Mouse (Mus musculus) neural tube, embryonic 15.5 days (tissue): ENCODE measurements around the gene Mrpl46. TPM values are rescaled to one million over a fixed set of nuclear protein-coding genes. Genes with fewer than 3 reads are reported as not detected.

Source experiments
- ATAC-seq: fragments of 200-750 bp; cut with Nextera tagmentation; 2 replicates; pipeline ENCODE4 v1.8.0; 2017; ENCODE audit warnings: mild to moderate bottlenecking, moderate TSS enrichment, moderate library complexity; ENCODE audit not compliant: low FRiP score
- H3K27ac ChIP-seq: fragments of 300-500 bp; sonication (generic); replicated peaks from 2 replicates; pipeline ENCODE4 v1.5.1; 2015; ENCODE audit warnings: mild to moderate bottlenecking, inconsistent platforms
- H3K27me3 ChIP-seq: fragments of 300-500 bp; sonication (generic); replicated peaks from 2 replicates; pipeline ENCODE4 v1.6.1; 2015; ENCODE audit warnings: inconsistent platforms
- H3K36me3 ChIP-seq: fragments of 300-500 bp; sonication (generic); 2 replicates; pipeline ENCODE4 v1.6.1; 2015; ENCODE audit warnings: inconsistent platforms
- H3K4me1 ChIP-seq: fragments of 300-500 bp; sonication (generic); 2 replicates; pipeline ENCODE4 v1.6.1; 2015; ENCODE audit warnings: inconsistent platforms
- H3K4me2 ChIP-seq: fragments of 300-500 bp; sonication (generic); 2 replicates; pipeline ENCODE4 v1.6.1; 2015; ENCODE audit warnings: inconsistent platforms, mild to moderate bottlenecking, moderate library complexity
- H3K4me3 ChIP-seq: fragments of 300-500 bp; sonication (generic); replicated peaks from 2 replicates; pipeline ENCODE4 v1.5.1; 2015; ENCODE audit warnings: mild to moderate bottlenecking, inconsistent platforms
- H3K9ac ChIP-seq: fragments of 300-500 bp; sonication (generic); replicated peaks from 2 replicates; pipeline ENCODE4 v1.6.1; 2015; ENCODE audit warnings: mild to moderate bottlenecking, inconsistent platforms
- H3K9me3 ChIP-seq: fragments of 300-500 bp; sonication (generic); replicated peaks from 2 replicates; pipeline ENCODE4 v1.6.1; 2016; ENCODE audit warnings: inconsistent platforms
- WGBS: fragments of 180-500 bp; shearing (Covaris S2); methylation state at CpG from one replicate; pipeline ENCODE4 v1.1.7; 2015; ENCODE audit warnings: mixed read lengths; 5-methylcytosine and 5-hydroxymethylcytosine counted together
- polyA plus RNA-seq: library from polyadenylated mRNA; unstranded; fragments of >200 nt; fragmentation: Nextera tagmentation; extraction: Ambion mirVana; gene quantifications from 2 replicates; pipeline ENCODE4 v1.2.1, GENCODE M21; 2015

Mrpl46 gene
- polyA plus RNA-seq, 1 experiment from 2014 or later: 60.5 TPM

- peaks cover 3% of the 10 kb centered on the region for H3K4me1 ChIP-seq
- H3K4me3 ChIP-seq: no peak overlapping the region
- no peaks in the 10 kb centered on the region for H3K36me3 ChIP-seq
- H3K27me3 ChIP-seq: 0 out of 2 replicates have a peak, but pooled peaks cover 3% of the 10 kb centered on the region
- 23% methylated on average over 18 of the region's 18 CpGs for WGBS
- ATAC-seq: peak; percentile 79
- H3K9me3 ChIP-seq: no peaks in the 10 kb centered on the region
- no peak overlapping the region for H3K9ac ChIP-seq
- no peak overlapping the region for H3K27ac ChIP-seq
- H3K4me2 ChIP-seq: peak overlapping the region; percentile 42
Measured at GRCm38 (mm10) chr7:78766019-78766683, 17.2 kb downstream of the Mrpl46 start.

GRCm38 (mm10) chr7:78765215-78765631 is 18.1 kb downstream of the Mrpl46 start:
- 82% methylated on average over 5 of the region's 5 CpGs for WGBS
- peaks cover 3% of the 10 kb centered on the region for H3K4me1 ChIP-seq
- no peaks in the 10 kb centered on the region for H3K36me3 ChIP-seq
- ATAC-seq: no peak
- 0 out of 2 replicates have a peak, but pooled peaks cover 3% of the 10 kb centered on the region for H3K27me3 ChIP-seq
- no peaks in the 10 kb centered on the region for H3K9me3 ChIP-seq
- H3K9ac ChIP-seq: no peak overlapping the region
- H3K4me3 ChIP-seq: no peak overlapping the region
- no peak overlapping the region for H3K4me2 ChIP-seq
- no peak overlapping the region for H3K27ac ChIP-seq

GRCm38 (mm10) chr7:78763801-78764200 is 19.5 kb downstream of the Mrpl46 start:
- no peaks in the 10 kb centered on the region for H3K9me3 ChIP-seq
- no peak overlapping the region for H3K4me3 ChIP-seq
- ATAC-seq: no peak
- no peak overlapping the region for H3K9ac ChIP-seq
- 92% methylated on average over 3 of the region's 3 CpGs for WGBS
- no peak overlapping the region for H3K27ac ChIP-seq
- H3K4me1 ChIP-seq: peaks cover 3% of the 10 kb centered on the region
- H3K27me3 ChIP-seq: 0 out of 2 replicates have a peak, but pooled peaks cover 3% of the 10 kb centered on the region
- no peaks in the 10 kb centered on the region for H3K36me3 ChIP-seq
- no peak overlapping the region for H3K4me2 ChIP-seq

DNA sequence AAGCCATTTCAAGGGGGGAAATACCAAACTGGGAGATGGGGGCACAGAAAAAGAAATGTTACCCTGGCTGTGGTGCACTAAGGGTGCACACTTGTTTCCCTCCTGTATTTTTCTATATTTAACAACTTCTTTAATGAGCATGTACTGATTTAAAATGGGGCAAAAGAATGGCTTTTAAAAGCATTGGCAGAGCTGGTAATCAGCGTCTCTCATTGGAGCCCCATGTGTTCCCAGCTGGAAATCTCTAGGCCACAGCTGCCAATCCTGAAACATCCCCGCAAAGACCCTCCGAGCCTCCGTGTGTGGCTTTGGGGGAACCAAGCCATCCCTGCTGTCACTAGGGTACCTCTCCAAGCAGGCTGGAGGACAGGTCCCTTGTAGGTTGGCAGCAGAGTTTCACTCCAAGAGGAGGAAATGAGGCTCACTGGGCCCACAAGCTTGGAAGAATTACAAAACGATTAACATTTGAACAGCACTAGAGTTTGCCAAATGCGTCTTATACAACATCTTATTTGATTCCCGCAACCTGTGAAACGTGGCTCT is 28.8 kb downstream of the Mrpl46 start:
- ATAC-seq: no peak
- Histone ChIP-seq H3K9ac (no peak overlapping the region), H3K27ac (no peak overlapping the region), H3K4me2 (no peak overlapping the region), H3K27me3 (no peaks in the 10 kb centered on the region; the same call in 1 of the 2 replicates), H3K9me3 (no peaks in the 10 kb centered on the region), H3K36me3 (no peaks in the 10 kb centered on the region), H3K4me1 (0 out of 2 replicates have a peak, but pooled peaks cover 3% of the 10 kb centered on the region), H3K4me3 (no peak overlapping the region)
- WGBS: 50% methylated on average over 8 of the region's 8 CpGs

DNA sequence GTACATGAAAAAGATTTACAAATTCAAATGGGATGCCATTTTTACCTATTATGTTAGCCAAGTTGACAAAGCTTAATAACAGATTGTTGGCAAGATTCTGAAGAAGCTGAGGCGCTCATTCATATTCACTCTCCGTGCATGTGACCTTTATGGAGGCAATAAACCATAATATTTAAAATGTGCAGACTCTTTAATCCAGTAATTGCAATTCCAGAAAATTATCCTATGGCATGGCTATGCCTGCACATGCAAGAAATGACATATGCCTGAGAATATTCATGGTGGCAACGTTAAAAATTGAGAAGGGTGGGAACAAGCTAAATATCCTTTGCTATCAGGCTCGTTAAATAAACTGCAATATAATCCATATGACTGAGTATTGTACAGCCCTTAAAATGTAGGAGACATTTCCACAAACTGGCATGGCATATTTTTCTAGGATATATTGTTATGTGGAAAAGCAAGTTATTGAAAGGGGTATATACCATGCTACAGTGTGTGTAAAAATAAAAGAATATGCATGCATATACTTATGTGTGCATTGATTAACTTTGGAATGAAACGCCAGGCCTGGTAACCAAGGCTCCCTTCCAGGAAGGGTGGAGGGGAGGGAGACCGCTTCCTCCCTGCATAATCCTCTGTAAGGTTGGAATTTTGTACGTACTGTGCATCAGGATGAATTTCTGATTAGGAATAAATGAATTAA is 29.4 kb downstream of the Mrpl46 start:
- H3K27ac ChIP-seq: no peak overlapping the region
- no peaks in the 10 kb centered on the region; the same call in 1 of the 2 replicates for H3K27me3 ChIP-seq
- ATAC-seq: no peak
- H3K9ac ChIP-seq: no peak overlapping the region
- H3K9me3 ChIP-seq: no peaks in the 10 kb centered on the region
- H3K4me2 ChIP-seq: no peak overlapping the region
- no peak overlapping the region for H3K4me3 ChIP-seq
- 0 out of 2 replicates have a peak, but pooled peaks cover 3% of the 10 kb centered on the region for H3K4me1 ChIP-seq
- WGBS: 72% methylated on average over 7 of the region's 7 CpGs
- H3K36me3 ChIP-seq: no peaks in the 10 kb centered on the region

DNA sequence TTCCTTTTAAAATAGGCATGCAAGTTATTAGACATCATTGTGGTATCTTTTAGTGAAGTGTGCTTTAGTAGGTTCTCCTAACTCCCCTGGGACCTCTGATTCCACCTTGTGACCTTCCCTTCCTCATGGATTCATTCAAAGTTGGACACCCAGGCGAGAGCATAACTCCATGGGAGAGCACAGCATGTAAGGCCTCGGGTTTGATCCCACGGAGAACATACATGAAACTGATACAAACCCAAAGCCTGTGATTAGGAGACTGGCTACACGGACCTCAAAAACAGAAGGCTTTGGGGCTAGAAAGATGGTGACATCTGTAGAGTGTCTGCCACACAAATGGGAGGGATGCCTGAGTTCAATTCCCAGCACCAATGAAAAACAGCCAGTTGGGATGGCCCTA is 30.4 kb downstream of the Mrpl46 start:
- WGBS: 88% methylated on average over 4 of the region's 4 CpGs
- no peak overlapping the region for H3K4me3 ChIP-seq

DNA sequence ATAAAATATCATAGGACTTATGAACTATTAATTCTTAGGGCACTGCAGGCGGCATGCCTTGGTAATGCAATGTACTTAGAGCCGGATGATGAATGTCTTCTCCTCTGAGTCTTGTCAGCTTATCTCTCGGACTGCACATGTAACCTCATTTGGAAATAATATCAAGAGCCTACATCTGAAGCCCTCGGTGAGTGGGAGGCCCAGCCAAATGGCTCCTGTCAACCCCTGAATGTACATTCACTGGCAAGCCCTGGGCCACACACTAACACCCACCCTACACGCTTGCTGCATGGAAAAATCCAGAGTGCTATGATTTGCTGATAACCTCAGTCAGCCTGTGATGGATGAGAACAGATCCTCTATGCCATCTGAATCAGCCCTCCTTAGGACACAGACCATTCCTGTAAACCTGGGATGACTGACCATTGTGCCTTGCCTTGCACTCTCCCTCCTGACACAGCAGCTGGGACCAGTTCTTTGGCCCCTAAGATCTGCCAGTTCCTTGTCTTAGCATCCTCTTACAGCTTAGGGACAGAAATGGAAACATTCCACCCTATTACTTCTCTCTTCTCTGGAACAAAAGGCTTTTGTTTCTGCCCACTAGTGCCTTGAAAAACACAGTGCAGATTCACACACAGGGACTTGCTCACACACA is 39.5 kb downstream of the Mrpl46 start:
- H3K4me1 ChIP-seq: no peaks in the 10 kb centered on the region
- WGBS: 73% methylated on average over 5 of the region's 5 CpGs
- H3K9me3 ChIP-seq: no peaks in the 10 kb centered on the region
- H3K27me3 ChIP-seq: no peaks in the 10 kb centered on the region
- H3K36me3 ChIP-seq: no peaks in the 10 kb centered on the region
- H3K9ac ChIP-seq: no peak overlapping the region
- H3K4me3 ChIP-seq: no peak overlapping the region
- H3K27ac ChIP-seq: no peak overlapping the region
- no peak for ATAC-seq
- H3K4me2 ChIP-seq: no peak overlapping the region

More for the DNA sequence above, 30.4 kb downstream of the Mrpl46 start:
- no peaks in the 10 kb centered on the region; the same call in 1 of the 2 replicates for H3K27me3 ChIP-seq
- no peaks in the 10 kb centered on the region for H3K9me3 ChIP-seq
- H3K4me2 ChIP-seq: no peak overlapping the region
- H3K4me1 ChIP-seq: 0 out of 2 replicates have a peak, but pooled peaks cover 3% of the 10 kb centered on the region
- H3K9ac ChIP-seq: no peak overlapping the region
- H3K36me3 ChIP-seq: no peaks in the 10 kb centered on the region
- ATAC-seq: no peak
- H3K27ac ChIP-seq: no peak overlapping the region

DNA sequence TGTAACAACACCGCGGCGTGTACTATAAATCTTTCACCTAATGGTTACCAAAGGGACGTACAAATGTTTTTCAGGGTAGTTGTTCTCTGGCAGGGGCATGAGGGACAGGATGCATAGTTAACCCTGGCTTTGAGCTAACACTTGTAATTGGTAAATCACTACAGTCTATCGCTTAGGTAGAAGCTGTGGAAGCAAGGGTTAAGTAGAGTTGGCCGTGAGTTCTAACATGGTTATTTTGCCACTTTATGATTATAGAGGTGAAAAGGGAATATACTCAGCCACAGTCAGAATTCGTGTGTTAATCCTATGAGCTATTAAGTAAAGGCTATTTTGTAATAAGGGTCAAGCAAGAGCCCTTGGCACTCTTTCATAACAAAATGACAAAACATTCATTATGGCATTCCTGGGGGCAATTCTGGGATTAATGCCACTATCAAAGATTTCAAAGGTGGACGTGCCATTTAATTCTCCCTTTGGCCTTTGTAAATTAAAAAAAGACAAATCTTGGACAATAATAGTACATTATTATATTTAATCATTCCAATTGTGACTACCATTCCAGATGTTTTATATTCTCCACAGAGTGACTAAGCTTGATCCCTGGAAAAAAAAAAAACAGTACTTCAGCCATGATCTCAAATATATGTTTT is 43.9 kb downstream of the Mrpl46 start:
- Histone ChIP-seq H3K27ac (no peak overlapping the region), H3K4me3 (no peak overlapping the region), H3K36me3 (no peaks in the 10 kb centered on the region), H3K9me3 (no peaks in the 10 kb centered on the region), H3K4me2 (no peak overlapping the region), H3K9ac (no peak overlapping the region), H3K4me1 (no peaks in the 10 kb centered on the region), H3K27me3 (no peaks in the 10 kb centered on the region)
- WGBS: 58% methylated on average over 8 of the region's 8 CpGs
- ATAC-seq: no peak

- H3K9ac ChIP-seq: no peak within 1 kb of the TSS
- no peak within 1 kb of the TSS for H3K4me2 ChIP-seq
- no peaks in the 10 kb centered on the region for H3K9me3 ChIP-seq
- H3K27ac ChIP-seq: no peak within 1 kb of the TSS
- ATAC-seq: no peak
- H3K4me1 ChIP-seq: no peaks in the 10 kb centered on the region
- 86% methylated on average over 5 of the region's 5 CpGs for WGBS
- H3K27me3 ChIP-seq: no peaks in the 10 kb centered on the region
- H3K4me3 ChIP-seq: no peak within 1 kb of the TSS
- H3K36me3 ChIP-seq: no peaks in the 10 kb centered on the region
Measured at GRCm38 (mm10) chr7:78737614-78738210, 45.6 kb downstream of the Mrpl46 start, which contains the start of gene Ntrk3. TSS of gene Ntrk3 (minus strand) at chr7:78738012.

- Histone ChIP-seq H3K4me1 (no peaks in the 10 kb centered on the region), H3K27ac (no peak overlapping the region), H3K9ac (no peak overlapping the region), H3K4me3 (no peak overlapping the region), H3K4me2 (no peak overlapping the region), H3K9me3 (no peaks in the 10 kb centered on the region), H3K27me3 (no peaks in the 10 kb centered on the region), H3K36me3 (no peaks in the 10 kb centered on the region)
- ATAC-seq: no peak
- WGBS: 95% methylated on average over 6 of the region's 6 CpGs
Measured at GRCm38 (mm10) chr7:78737196-78737595, 46.1 kb downstream of the Mrpl46 start.

- Histone ChIP-seq H3K27ac (no peak overlapping the region), H3K27me3 (no peaks in the 10 kb centered on the region), H3K4me2 (no peak overlapping the region), H3K4me3 (no peak overlapping the region), H3K36me3 (no peaks in the 10 kb centered on the region), H3K9ac (no peak overlapping the region), H3K4me1 (no peaks in the 10 kb centered on the region), H3K9me3 (no peaks in the 10 kb centered on the region)
- 87% methylated on average over 8 of the region's 8 CpGs for WGBS
- ATAC-seq: no peak
Measured at GRCm38 (mm10) chr7:78731391-78731790, 51.9 kb downstream of the Mrpl46 start.
